Mouse (Mus musculus): ENCODE data around the gene Mccc2.

The Mccc2 gene

GRCm38 (mm10) chr13:99938606-99939319, 76.7 kb downstream of the Mccc2 start:
- DNase-seq = no peak

- DNase-seq = no peak
Measured at GRCm38 (mm10) chr13:99937741-99938140, 77.7 kb downstream of the Mccc2 start.

GRCm38 (mm10) chr13:99932406-99932805, 83.0 kb downstream of the Mccc2 start:
- DNase-seq = no peak

DNA sequence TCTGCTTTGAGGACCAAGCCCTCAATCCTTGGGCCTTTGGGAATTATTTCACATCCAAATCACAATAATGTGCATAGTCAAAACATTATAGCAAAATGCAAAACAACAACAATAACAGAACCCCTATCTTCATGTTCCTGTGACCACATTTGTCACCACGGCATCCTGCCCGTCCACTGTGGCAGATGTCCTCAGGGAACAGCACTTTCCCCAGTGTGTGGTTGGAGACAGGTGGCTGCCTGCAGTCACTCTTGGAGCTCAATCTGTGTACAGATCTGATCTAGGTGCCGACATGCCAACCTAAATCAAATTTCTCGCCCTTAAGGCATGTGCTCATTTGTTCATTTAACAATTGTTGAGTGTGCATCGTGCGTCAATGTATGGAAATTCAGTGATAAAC, 83.9 kb downstream of the Mccc2 start:
- no peak for DNase-seq

DNA sequence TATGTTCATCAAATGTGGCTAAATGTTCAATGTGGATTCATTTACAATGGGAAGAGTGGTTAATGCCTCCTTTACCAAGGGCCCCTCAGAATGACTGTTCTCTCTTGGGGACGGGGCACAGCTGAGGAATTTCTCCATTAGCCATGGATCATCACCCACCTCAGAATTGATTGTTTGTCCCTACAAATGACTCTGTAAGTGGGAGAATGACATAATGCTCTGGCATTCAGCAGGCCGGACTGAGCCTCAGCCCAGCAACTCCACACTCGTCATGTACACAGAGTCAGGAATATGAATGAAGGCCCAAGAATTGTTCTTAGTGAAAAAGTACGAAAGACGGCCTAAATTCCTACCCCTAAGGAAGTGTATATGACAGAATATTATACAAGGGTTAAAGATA, 89.2 kb downstream of the Mccc2 start:
- DNase-seq = no peak

- no peak for DNase-seq
Measured at GRCm38 (mm10) chr13:99915632-99916031, 99.8 kb downstream of the Mccc2 start.

GRCm38 (mm10) chr13:99900965-99901364, 114.5 kb downstream of the Mccc2 start, which contains the start of gene Cartpt:
TSS of gene Cartpt (minus strand) at chr13:99901091.
- DNase-seq = no peak

GRCm38 (mm10) chr13:99900557-99900892, 114.9 kb downstream of the Mccc2 start:
- DNase-seq = peak; percentile 85

DNA sequence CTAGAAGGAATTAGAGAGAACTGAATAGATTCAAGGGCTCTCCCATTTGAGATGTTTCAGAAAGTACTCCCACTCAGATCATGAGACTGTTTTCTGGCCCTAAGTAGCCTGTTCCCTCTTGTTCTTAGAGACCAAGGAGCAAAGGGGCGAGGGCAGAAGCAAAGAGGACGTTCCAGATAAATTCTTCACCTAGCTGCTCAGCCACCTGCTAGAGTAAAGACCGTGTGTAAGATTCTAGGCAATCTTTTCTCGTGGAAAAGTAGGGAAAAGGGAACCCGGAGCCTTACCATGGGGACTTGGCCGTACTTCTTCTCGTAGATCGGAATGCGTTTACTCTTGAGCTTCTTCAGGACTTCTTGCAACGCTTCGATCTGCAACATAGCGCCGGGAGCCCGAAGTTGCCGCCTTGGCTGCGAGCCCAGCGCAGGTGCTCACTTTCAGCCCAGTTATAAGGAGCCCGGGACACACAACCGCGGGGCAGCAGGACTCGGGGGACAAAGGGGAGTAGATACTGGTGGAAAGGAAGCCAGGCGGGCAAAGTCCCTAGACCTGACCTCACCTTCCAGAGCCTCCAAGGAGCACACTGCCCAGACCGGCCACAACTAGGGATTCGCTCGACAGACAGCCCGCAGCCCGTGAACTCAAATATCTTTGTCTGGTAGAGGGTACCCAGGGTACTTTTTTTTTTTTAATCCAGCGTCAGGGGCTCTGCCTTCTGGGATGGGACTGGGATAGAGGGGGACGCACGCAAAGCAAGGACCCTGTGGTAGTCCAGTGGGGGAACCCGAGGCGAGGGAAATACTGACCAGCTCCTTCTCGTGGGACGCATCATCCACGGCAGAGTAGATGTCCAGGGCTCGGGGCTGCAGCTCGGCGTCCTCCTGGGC, 115.5 kb downstream of the Mccc2 start:
- peak; percentile 12 for DNase-seq

GRCm38 (mm10) chr13:99898816-99899215, 116.6 kb downstream of the Mccc2 start:
- DNase-seq = no peak

Data from kidney, postnatal 10 days (tissue).